20 mouse cellular contexts compared by ENCODE assay signal in the genomic region with DNA sequence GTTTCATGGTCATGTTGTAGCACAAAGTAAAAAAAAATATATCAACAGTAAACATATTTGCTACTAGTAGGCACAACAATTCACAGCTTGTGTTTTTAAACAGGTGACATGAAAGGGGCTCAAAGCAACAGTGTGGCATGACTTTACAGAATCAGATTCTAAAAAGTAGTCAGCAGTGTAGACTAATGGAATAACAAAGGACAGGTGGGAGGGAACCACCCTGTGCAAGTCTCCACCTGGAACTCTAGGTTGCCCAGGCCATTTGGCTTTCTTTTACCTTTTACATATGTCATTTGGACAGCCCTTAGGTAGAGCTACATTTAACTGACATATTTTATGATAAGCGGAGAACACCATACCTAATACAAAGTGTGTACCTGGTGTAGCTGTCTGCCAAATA.
DNase-seq lines count a peak whose midpoint lies in the region; ATAC-seq and TF ChIP-seq lines count a peak whose summit lies in the region.
"Had no signal": no experiment of that assay in that cellular context is flagged by ENCODE, and none has a peak within 500 bp of the region (broad histone marks: within the 10 kb centered on the region; RNA-seq: fewer than 3 reads in every experiment).

No protein-coding gene starts in this region.

- H3K9me3 ChIP-seq in ES-Bruce4 (replicated peaks; ENCODE audit: control insufficient read depth, insufficient read depth, low read length, poor library complexity, severe bottlenecking) (peaks cover 40% of the 10 kb centered on the region), ES-E14 (ENCODE audit: control insufficient read depth, insufficient read depth, low read depth, low read length) (0 out of 2 replicates have a peak, but pooled peaks cover 2% of the 10 kb centered on the region)
- H3K9me3 ChIP-seq in intestine, postnatal 0 days (ENCODE audit: control insufficient read depth), result no peaks in the 10 kb centered on the region
- H3K9me3 ChIP-seq: embryonic facial prominence, embryonic 10.5 days; embryonic facial prominence, embryonic 12.5 days; forebrain, embryonic 13.5 days had no signal

- DNase-seq in ES-E14 (ENCODE audit: low read depth, low spot score) (no peak), ZHBTc4 (ENCODE audit: low read depth, low spot score) (peak; percentile 28)
- no peak for DNase-seq in cerebellum, postnatal 10 days
- DNase-seq: adrenal gland, adult 2 months; adrenal gland, postnatal 10 days; adrenal gland, postnatal 25 days; B cell, adult 2 months; cerebellum, adult 11 months; cerebellum, adult 18-20 months; cerebellum, adult 8-10 months; cerebellum, adult 9-11 months; cerebellum, postnatal 25 days had no signal

- H3K4me3 ChIP-seq in ES-Bruce4 (ENCODE audit: low read depth, low read length), result no peak overlapping the region
- H3K4me3 ChIP-seq in ES-E14 (ENCODE audit: insufficient read depth in 1 of 2, low read depth in 1 of 2, low read length in 2 of 2, poor library complexity in 1 of 2, severe bottlenecking in 1 of 2), result no peak overlapping the region
- no peak overlapping the region for H3K4me3 ChIP-seq in intestine, postnatal 0 days (ENCODE audit: low read depth, low read length)
- H3K4me3 ChIP-seq: embryonic facial prominence, embryonic 10.5 days; embryonic facial prominence, embryonic 12.5 days; forebrain, embryonic 13.5 days had no signal

- H3K36me3 ChIP-seq in ES-Bruce4 (ENCODE audit: control insufficient read depth, insufficient read depth, low read length, poor library complexity, severe bottlenecking), result no peaks in the 10 kb centered on the region
- H3K36me3 ChIP-seq in ES-E14 (ENCODE audit: control insufficient read depth, insufficient read depth, low read length, poor library complexity, severe bottlenecking), result no peaks in the 10 kb centered on the region
- H3K36me3 ChIP-seq in intestine, postnatal 0 days (ENCODE audit: control insufficient read depth, insufficient read depth), result no peaks in the 10 kb centered on the region
- H3K36me3 ChIP-seq: embryonic facial prominence, embryonic 10.5 days; embryonic facial prominence, embryonic 12.5 days had no signal

- WGBS in intestine, postnatal 0 days, result 98% methylated on average over 1 of the region's 1 CpGs

- no peak for TF ChIP-seq POLR2A in ES-Bruce4 (IDR thresholded peaks at IDR 0.05; ENCODE audit: insufficient read depth, low read length)

- TF ChIP-seq EP300 in ES-Bruce4 (IDR thresholded peaks at IDR 0.05; ENCODE audit: insufficient read depth, low read depth, low read length), result 0 out of 2 replicates have a peak, but pooled peaks have one; percentile 42

- ATAC-seq in intestine, postnatal 0 days, result no peak
- ATAC-seq: CD4-positive, CD25-positive, alpha-beta regulatory T cell, adult 4 months; forebrain, embryonic 13.5 days; forebrain, embryonic 16.5 days had no signal

- in situ Hi-C loops in ES-E14 (cut with MboI; ENCODE audit: low sequenced_read_pairs in 2 of 2, unreplicated experiment in 2 of 2), result no loop called here

- H3K9ac ChIP-seq in ES-Bruce4 (ENCODE audit: low read depth, poor library complexity, severe bottlenecking) (no peak overlapping the region), ES-E14 (ENCODE audit: insufficient read depth, low read depth, low read length, poor library complexity, severe bottlenecking) (no peak overlapping the region)
- no peak overlapping the region for H3K9ac ChIP-seq in intestine, postnatal 0 days (ENCODE audit: low read depth, low read length)
- H3K9ac ChIP-seq: embryonic facial prominence, embryonic 12.5 days; forebrain, embryonic 13.5 days had no signal

- TF ChIP-seq CTCF in ES-Bruce4 (IDR thresholded peaks at IDR 0.05; ENCODE audit: low read depth, low read length), result no peak
- no peak for TF ChIP-seq CTCF in intestine, postnatal 0 days (IDR thresholded peaks at IDR 0.05; ENCODE audit: low read depth)

- H3K4me1 ChIP-seq in ES-Bruce4 (ENCODE audit: control insufficient read depth, insufficient read depth, low read length) (no peaks in the 10 kb centered on the region), ES-E14 (ENCODE audit: control insufficient read depth in 2 of 2, insufficient read depth in 2 of 2, low read length in 2 of 2, poor library complexity in 1 of 2) (peaks cover 0 to 9% of the 10 kb centered on the region in 2 experiments; a peak in 2 of 4 replicates)
- no peaks in the 10 kb centered on the region for H3K4me1 ChIP-seq in intestine, postnatal 0 days (replicated peaks; ENCODE audit: control insufficient read depth, insufficient read depth, low read length)
- H3K4me1 ChIP-seq: embryonic facial prominence, embryonic 10.5 days; embryonic facial prominence, embryonic 12.5 days had no signal

- no peaks in the 10 kb centered on the region for H3K27me3 ChIP-seq in ES-Bruce4 (ENCODE audit: control insufficient read depth, insufficient read depth, low read length, poor library complexity, severe bottlenecking)
- no peaks in the 10 kb centered on the region for H3K27me3 ChIP-seq in intestine, postnatal 0 days (replicated peaks; ENCODE audit: control insufficient read depth, insufficient read depth, low read length)
- H3K27me3 ChIP-seq: CH12.LX; embryonic facial prominence, embryonic 12.5 days; forebrain, embryonic 13.5 days had no signal

- H3K27ac ChIP-seq in ES-Bruce4 (ENCODE audit: insufficient read depth, low read length) (peak overlapping the region; percentile 65; the same call in 1 of the 2 replicates), ES-E14 (ENCODE audit: insufficient read depth, low read depth, low read length, poor library complexity, severe bottlenecking) (no peak overlapping the region)
- no peak overlapping the region for H3K27ac ChIP-seq in intestine, postnatal 0 days (ENCODE audit: low read depth, low read length)
- H3K27ac ChIP-seq: embryonic facial prominence, embryonic 10.5 days; embryonic facial prominence, embryonic 12.5 days; forebrain, embryonic 13.5 days had no signal

- no peak overlapping the region for H3K4me2 ChIP-seq in intestine, postnatal 0 days (replicated peaks; ENCODE audit: low read depth)
- H3K4me2 ChIP-seq: embryonic facial prominence, embryonic 12.5 days; forebrain, embryonic 13.5 days had no signal

TF ChIP-seq in ES-E14, 5 proteins besides CTCF, POLR2A, EP300 and RAD21:
- TF ChIP-seq MAFK (IDR thresholded peaks at IDR 0.05; ENCODE audit: insufficient read depth, low read depth, low read length), result 0 out of 2 replicates have a peak, but pooled peaks have one; percentile 16
- TF ChIP-seq HCFC1 (IDR thresholded peaks at IDR 0.05; ENCODE audit: borderline replicate concordance, insufficient read depth, low read length), result no peak
- no peak for TF ChIP-seq ZC3H11A (IDR thresholded peaks at IDR 0.05; ENCODE audit: borderline replicate concordance, low read depth, low read length)
- no peak for TF ChIP-seq ZNF384 (IDR thresholded peaks at IDR 0.05; ENCODE audit: low read depth, low read length)
